Mouse (Mus musculus): Measurements from ENCODE around the gene Mief1. TPM values are rescaled to one million over a fixed set of nuclear protein-coding genes. Genes with fewer than 3 reads are reported as not detected.

The Mief1 gene
- polyA plus RNA-seq, 1 experiment: 38.4 TPM

- Histone ChIP-seq H3K27ac (ENCODE audit: control insufficient read depth, insufficient read depth, low read depth, low read length) (no peak overlapping the region), H3K4me3 (ENCODE audit: control insufficient read depth, low read depth, low read length) (no peak overlapping the region), H3K36me3 (ENCODE audit: control insufficient read depth, insufficient read depth, low read length) (no peaks in the 10 kb centered on the region), H3K4me1 (ENCODE audit: control insufficient read depth, insufficient read depth, low read length) (peaks cover 5% of the 10 kb centered on the region), H3K27me3 (ENCODE audit: control insufficient read depth, insufficient read depth, low read length) (no peaks in the 10 kb centered on the region)
- TF ChIP-seq POLR2A (IDR thresholded peaks at IDR 0.05; ENCODE audit: control insufficient read depth, low read depth, low read length): no peak
- peak; percentile 59; the same call in 1 of the 2 replicates for TF ChIP-seq CTCF (IDR thresholded peaks at IDR 0.05; ENCODE audit: control insufficient read depth, insufficient read depth, insufficient replicate concordance, low read depth, low read length)
These were observed 32.5 kb downstream of the Mief1 start for GRCm38 (mm10) chr15:80266281-80266680.

- Histone ChIP-seq H3K4me3 (ENCODE audit: control insufficient read depth, low read depth, low read length) (no peak overlapping the region), H3K27ac (ENCODE audit: control insufficient read depth, insufficient read depth, low read depth, low read length) (no peak overlapping the region), H3K4me1 (ENCODE audit: control insufficient read depth, insufficient read depth, low read length) (peaks cover 4% of the 10 kb centered on the region), H3K27me3 (ENCODE audit: control insufficient read depth, insufficient read depth, low read length) (no peaks in the 10 kb centered on the region), H3K36me3 (ENCODE audit: control insufficient read depth, insufficient read depth, low read length) (no peaks in the 10 kb centered on the region)
- TF ChIP-seq POLR2A (IDR thresholded peaks at IDR 0.05; ENCODE audit: control insufficient read depth, low read depth, low read length) (no peak), CTCF (IDR thresholded peaks at IDR 0.05; ENCODE audit: control insufficient read depth, insufficient read depth, insufficient replicate concordance, low read depth, low read length) (no peak)
These were observed 38.1 kb downstream of the Mief1 start for GRCm38 (mm10) chr15:80271858-80272396.

- TF ChIP-seq POLR2A (IDR thresholded peaks at IDR 0.05; ENCODE audit: control insufficient read depth, low read depth, low read length) (no peak), CTCF (IDR thresholded peaks at IDR 0.05; ENCODE audit: control insufficient read depth, insufficient read depth, insufficient replicate concordance, low read depth, low read length) (no peak)
- H3K4me1 ChIP-seq (ENCODE audit: control insufficient read depth, insufficient read depth, low read length): no peaks in the 10 kb centered on the region; the same call in 1 of the 2 replicates
- no peak overlapping the region for H3K4me3 ChIP-seq (ENCODE audit: control insufficient read depth, low read depth, low read length)
- H3K36me3 ChIP-seq (ENCODE audit: control insufficient read depth, insufficient read depth, low read length): no peaks in the 10 kb centered on the region
- no peak overlapping the region for H3K27ac ChIP-seq (ENCODE audit: control insufficient read depth, insufficient read depth, low read depth, low read length)
- no peaks in the 10 kb centered on the region for H3K27me3 ChIP-seq (ENCODE audit: control insufficient read depth, insufficient read depth, low read length)
These were observed 43.3 kb downstream of the Mief1 start for GRCm38 (mm10) chr15:80277107-80277506.

GRCm38 (mm10) chr15:80277625-80278024 is 43.8 kb downstream of the Mief1 start:
- no peaks in the 10 kb centered on the region for H3K27me3 ChIP-seq (ENCODE audit: control insufficient read depth, insufficient read depth, low read length)
- TF ChIP-seq POLR2A (IDR thresholded peaks at IDR 0.05; ENCODE audit: control insufficient read depth, low read depth, low read length): no peak
- TF ChIP-seq CTCF (IDR thresholded peaks at IDR 0.05; ENCODE audit: control insufficient read depth, insufficient read depth, insufficient replicate concordance, low read depth, low read length): no peak
- no peak overlapping the region for H3K4me3 ChIP-seq (ENCODE audit: control insufficient read depth, low read depth, low read length)
- no peaks in the 10 kb centered on the region for H3K36me3 ChIP-seq (ENCODE audit: control insufficient read depth, insufficient read depth, low read length)
- H3K4me1 ChIP-seq (ENCODE audit: control insufficient read depth, insufficient read depth, low read length): no peaks in the 10 kb centered on the region
- H3K27ac ChIP-seq (ENCODE audit: control insufficient read depth, insufficient read depth, low read depth, low read length): no peak overlapping the region

GRCm38 (mm10) chr15:80278121-80278759 is 44.4 kb downstream of the Mief1 start:
- H3K36me3 ChIP-seq (ENCODE audit: control insufficient read depth, insufficient read depth, low read length): no peaks in the 10 kb centered on the region
- H3K27ac ChIP-seq (ENCODE audit: control insufficient read depth, insufficient read depth, low read depth, low read length): no peak overlapping the region
- TF ChIP-seq POLR2A (IDR thresholded peaks at IDR 0.05; ENCODE audit: control insufficient read depth, low read depth, low read length): no peak
- H3K4me1 ChIP-seq (ENCODE audit: control insufficient read depth, insufficient read depth, low read length): no peaks in the 10 kb centered on the region
- H3K4me3 ChIP-seq (ENCODE audit: control insufficient read depth, low read depth, low read length): no peak overlapping the region
- no peaks in the 10 kb centered on the region for H3K27me3 ChIP-seq (ENCODE audit: control insufficient read depth, insufficient read depth, low read length)

GRCm38 (mm10) chr15:80279053-80279452 is 45.2 kb downstream of the Mief1 start:
- Histone ChIP-seq H3K27me3 (ENCODE audit: control insufficient read depth, insufficient read depth, low read length) (no peaks in the 10 kb centered on the region), H3K4me3 (ENCODE audit: control insufficient read depth, low read depth, low read length) (no peak overlapping the region), H3K4me1 (ENCODE audit: control insufficient read depth, insufficient read depth, low read length) (no peaks in the 10 kb centered on the region), H3K27ac (ENCODE audit: control insufficient read depth, insufficient read depth, low read depth, low read length) (no peak overlapping the region), H3K36me3 (ENCODE audit: control insufficient read depth, insufficient read depth, low read length) (no peaks in the 10 kb centered on the region)
- no peak for TF ChIP-seq POLR2A (IDR thresholded peaks at IDR 0.05; ENCODE audit: control insufficient read depth, low read depth, low read length)
- no peak for TF ChIP-seq CTCF (IDR thresholded peaks at IDR 0.05; ENCODE audit: control insufficient read depth, insufficient read depth, insufficient replicate concordance, low read depth, low read length)

- no peaks in the 10 kb centered on the region for H3K27me3 ChIP-seq (ENCODE audit: control insufficient read depth, insufficient read depth, low read length)
- TF ChIP-seq CTCF (IDR thresholded peaks at IDR 0.05; ENCODE audit: control insufficient read depth, insufficient read depth, insufficient replicate concordance, low read depth, low read length) (peak; percentile 83; the same call in 1 of the 2 replicates), POLR2A (IDR thresholded peaks at IDR 0.05; ENCODE audit: control insufficient read depth, low read depth, low read length) (no peak)
- no peak overlapping the region for H3K27ac ChIP-seq (ENCODE audit: control insufficient read depth, insufficient read depth, low read depth, low read length)
- H3K4me1 ChIP-seq (ENCODE audit: control insufficient read depth, insufficient read depth, low read length): no peaks in the 10 kb centered on the region
- no peak overlapping the region for H3K4me3 ChIP-seq (ENCODE audit: control insufficient read depth, low read depth, low read length)
- no peaks in the 10 kb centered on the region for H3K36me3 ChIP-seq (ENCODE audit: control insufficient read depth, insufficient read depth, low read length)
These were observed 46.8 kb downstream of the Mief1 start for GRCm38 (mm10) chr15:80280646-80281045.
